Mouse (Mus musculus): ENCODE results near the gene Ddit4l.
"Not testable (repeated sequence)": the region's sequence is repeated elsewhere in the genome, so short reads cannot be mapped to it uniquely, and the experiment has no call there.

Gene Ddit4l

DNA sequence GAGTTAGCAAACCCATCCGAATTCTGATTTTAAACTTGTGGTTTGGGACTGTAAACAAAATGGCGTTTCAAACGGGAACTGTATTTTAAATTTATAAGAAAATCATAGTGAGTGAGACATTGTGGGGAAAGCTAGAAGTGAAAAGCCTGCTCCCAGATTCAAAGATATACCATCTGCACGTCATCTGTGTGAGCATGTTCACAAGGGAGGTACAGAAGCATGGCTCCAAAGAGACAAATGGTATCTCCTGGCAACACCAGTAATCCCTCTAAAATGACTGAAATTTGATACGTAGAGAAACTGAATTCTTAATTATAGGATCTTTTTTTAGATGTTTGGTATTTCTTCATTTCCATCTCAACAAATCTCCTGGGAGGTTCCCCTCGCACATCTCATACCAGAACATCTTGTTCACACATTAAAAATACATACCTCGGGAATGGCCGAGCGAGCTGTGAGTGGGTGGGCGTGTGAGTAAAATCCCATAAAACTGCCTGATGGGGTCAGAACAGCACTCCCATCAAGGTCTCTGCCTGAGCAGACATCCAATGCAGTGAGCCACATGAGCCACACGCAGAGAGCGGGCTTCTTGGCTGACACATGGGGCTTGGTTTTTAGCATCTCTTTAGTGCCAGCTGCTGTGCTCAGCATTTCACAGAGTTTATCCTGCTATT, 26.2 kb downstream of the Ddit4l start:
- DNase-seq (ENCODE audit: low spot score in 2 of 2) = no peak

DNA sequence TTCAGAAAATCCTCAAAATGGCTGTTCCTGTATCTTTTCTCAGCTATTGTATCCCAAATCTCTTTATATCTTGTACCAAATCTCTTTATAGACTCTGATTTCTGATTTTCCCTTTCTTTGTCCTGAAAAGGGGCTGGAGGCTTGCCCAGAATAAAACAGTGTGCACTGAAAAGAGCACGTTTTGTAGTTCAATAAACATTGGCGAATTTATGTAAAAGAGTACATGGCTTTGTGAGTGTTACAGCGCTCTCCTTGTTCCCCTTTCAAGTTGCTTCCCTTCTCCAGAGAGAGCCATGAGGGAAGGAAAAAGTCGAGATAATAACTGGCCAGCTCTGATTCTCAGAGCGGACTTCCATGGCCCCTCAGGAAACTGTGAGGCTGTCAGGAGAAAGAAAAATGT, 27.7 kb downstream of the Ddit4l start:
- no peak for DNase-seq (ENCODE audit: low spot score in 2 of 2)

DNA sequence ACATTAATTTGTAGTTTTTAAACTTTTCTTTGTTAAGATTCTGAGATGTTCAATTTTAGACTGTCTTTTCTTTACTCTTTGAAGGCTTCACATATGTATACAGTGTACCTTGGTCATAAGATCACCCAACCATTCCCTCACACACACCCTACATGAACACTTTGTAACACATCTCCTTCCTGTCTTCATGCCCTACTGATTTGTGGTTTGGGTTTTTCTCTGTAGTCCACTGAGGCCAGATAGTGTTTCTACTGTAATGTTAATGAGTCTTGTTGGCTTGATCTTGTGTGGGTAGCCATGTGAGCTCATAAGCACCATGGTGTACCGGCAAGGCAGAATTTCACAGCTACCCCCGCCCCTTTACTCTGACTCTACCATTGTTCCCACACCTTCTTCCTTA, 31.4 kb downstream of the Ddit4l start:
- no peak for DNase-seq (ENCODE audit: low spot score in 2 of 2)

DNA sequence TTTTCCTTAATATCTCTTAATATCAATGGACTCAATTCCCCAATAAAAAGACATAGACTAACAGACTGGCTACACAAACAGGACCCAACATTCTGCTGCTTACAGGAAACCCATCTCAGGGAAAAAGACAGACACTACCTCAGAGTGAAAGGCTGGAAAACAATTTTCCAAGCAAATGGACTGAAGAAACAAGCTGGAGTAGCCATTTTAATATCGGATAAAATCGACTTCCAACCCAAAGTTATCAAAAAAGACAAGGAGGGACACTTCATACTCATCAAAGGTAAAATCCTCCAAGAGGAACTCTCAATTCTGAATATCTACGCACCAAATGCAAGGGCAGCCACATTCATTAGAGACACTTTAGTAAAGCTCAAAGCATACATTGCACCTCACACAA, 49.8 kb downstream of the Ddit4l start, which contains the start of gene Gm21962:
Gene Gm21962 (plus strand): TSS at position 301 of the 400 bp plus-strand sequence.
- not testable (repeated sequence) for DNase-seq (ENCODE audit: low spot score in 2 of 2)

Measured in frontal cortex, postnatal 25 days (tissue).